Mouse (Mus musculus): ENCODE results near the gene Tbrg4.

- TF ChIP-seq CTCF (IDR thresholded peaks at IDR 0.05; ENCODE audit: low read depth) (no peak), EP300 (IDR thresholded peaks at IDR 0.05; ENCODE audit: low read depth) (no peak)
Measured at GRCm38 (mm10) chr11:6601649-6602480, 24.0 kb downstream of the Tbrg4 start.

Measured in liver, postnatal 0 days (tissue).